Mouse (Mus musculus): ENCODE measurements around the gene Zfp866. TPM values are rescaled to one million over a fixed set of nuclear protein-coding genes. Genes with fewer than 3 reads are reported as not detected.

Gene Zfp866
- total and polyA plus RNA-seq, 3 experiments: 8.5 to 16.1 (median 15.6) TPM

DNA sequence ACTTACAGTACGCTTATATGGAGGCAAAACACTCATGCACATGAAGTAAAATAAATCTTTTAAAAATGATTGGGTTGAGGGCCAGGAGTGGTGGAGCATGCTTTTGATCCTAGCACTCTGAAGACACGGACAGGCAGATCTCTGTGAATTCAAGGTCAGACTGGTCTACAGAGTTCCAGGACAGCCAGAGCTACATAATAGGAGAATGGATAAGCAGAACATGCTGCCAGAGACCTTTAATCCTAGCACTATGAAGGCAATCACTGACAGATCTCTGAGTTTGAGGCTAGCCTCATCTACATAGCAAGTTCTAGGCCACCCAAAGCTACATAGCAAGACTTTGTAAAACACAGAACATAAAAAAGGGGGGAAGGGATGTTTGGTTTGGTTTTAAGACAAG is 18.9 kb downstream of the Zfp866 start:
- Histone ChIP-seq H3K4me1 (ENCODE audit: control insufficient read depth, insufficient read depth, low read length) (no peaks in the 10 kb centered on the region; the same call in 1 of the 2 replicates), H3K9ac (ENCODE audit: low read depth, low read length) (no peak overlapping the region), H3K4me3 (no peak overlapping the region), H3K79me2 (replicated peaks; ENCODE audit: control insufficient read depth, insufficient read depth, low read length) (peaks cover 10% of the 10 kb centered on the region), H3K27me3 (ENCODE audit: control insufficient read depth, insufficient read depth, low read length) (no peaks in the 10 kb centered on the region), H3K27ac (no peak overlapping the region), H3K36me3 (ENCODE audit: control insufficient read depth, insufficient read depth, low read length) (peaks cover 4% of the 10 kb centered on the region)
- no peak for DNase-seq
- intact Hi-C loops (cut with DNase I): loop anchor here (2.0 to 10.0 kb wide), 3 partner anchors 21 to 120 kb away; partner anchors contain the start of genes Zfp869 and Zfp964
- WGBS: 79% methylated on average over 2 of the region's 2 CpGs
- TF ChIP-seq CTCF (IDR thresholded peaks at IDR 0.05): no peak
- TF ChIP-seq POLR2A (IDR thresholded peaks at IDR 0.05; ENCODE audit: insufficient read depth, low read depth, low read length): no peak
- no peak for TF ChIP-seq EP300 (IDR thresholded peaks at IDR 0.05; ENCODE audit: insufficient read depth, low read depth, low read length)

DNA sequence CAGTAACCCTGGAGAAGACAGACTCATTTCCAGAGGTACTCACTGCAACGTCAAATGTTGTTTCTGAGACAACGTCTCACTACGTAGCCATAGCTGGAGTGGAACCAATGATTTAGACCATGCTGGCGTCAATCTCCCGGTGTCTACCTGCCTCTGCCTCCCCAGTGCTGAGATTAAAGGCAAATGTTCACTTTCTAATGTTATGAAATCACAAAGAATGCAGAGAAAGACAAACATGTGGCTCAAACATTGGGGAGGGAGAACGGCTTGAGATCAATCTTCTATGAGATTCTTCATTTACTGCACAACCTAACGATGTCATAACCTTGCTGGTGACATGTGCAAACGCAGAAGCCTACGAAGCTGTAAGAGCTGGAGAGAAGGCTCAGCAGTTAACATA is 19.8 kb downstream of the Zfp866 start:
- Histone ChIP-seq H3K27me3 (ENCODE audit: control insufficient read depth, insufficient read depth, low read length) (no peaks in the 10 kb centered on the region), H3K9ac (ENCODE audit: low read depth, low read length) (no peak overlapping the region), H3K4me3 (no peak overlapping the region), H3K79me2 (replicated peaks; ENCODE audit: control insufficient read depth, insufficient read depth, low read length) (peaks cover 10% of the 10 kb centered on the region), H3K27ac (no peak overlapping the region), H3K36me3 (ENCODE audit: control insufficient read depth, insufficient read depth, low read length) (peaks cover 9% of the 10 kb centered on the region), H3K4me1 (ENCODE audit: control insufficient read depth, insufficient read depth, low read length) (no peaks in the 10 kb centered on the region; the same call in 1 of the 2 replicates)
- TF ChIP-seq EP300 (IDR thresholded peaks at IDR 0.05; ENCODE audit: insufficient read depth, low read depth, low read length) (no peak), POLR2A (IDR thresholded peaks at IDR 0.05; ENCODE audit: insufficient read depth, low read depth, low read length) (no peak), CTCF (IDR thresholded peaks at IDR 0.05) (no peak)
- DNase-seq: no peak
- intact Hi-C loops (cut with DNase I): loop anchor here (5.0 to 10.0 kb wide), 2 partner anchors 56 to 119 kb away; partner anchors contain the start of genes Zfp869 and Zfp964
- WGBS: 86% methylated on average over 9 of the region's 9 CpGs

DNA sequence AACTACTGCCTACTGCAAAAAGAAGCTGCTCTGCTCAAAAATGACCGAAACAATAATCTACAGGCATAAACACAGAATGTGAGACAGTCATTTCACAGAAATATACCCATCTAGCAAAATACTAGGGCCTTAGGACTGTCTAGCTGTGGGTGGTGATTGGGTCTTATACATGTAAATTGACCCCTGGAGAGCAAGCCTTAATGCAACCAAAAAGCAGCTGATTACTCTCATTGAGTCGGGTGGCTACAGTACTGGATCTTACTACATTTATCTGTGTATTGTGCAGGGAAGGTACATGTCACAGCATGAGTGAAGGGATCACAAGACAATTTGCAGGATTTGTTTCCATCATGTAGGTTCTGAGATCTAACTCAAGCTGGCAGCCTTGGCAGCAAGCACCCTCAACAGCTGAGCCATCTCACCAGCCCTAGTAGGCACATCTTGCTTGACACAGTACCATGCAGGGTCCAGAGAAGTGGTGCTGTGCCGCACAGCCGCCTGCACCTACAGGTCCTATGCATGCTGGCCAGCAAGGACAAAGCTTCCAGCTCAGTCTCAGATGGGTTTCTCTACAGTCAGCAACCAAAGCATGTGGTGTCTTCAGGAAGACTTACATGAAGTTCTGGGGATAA is 29.0 kb downstream of the Zfp866 start:
- no peak for DNase-seq

DNA sequence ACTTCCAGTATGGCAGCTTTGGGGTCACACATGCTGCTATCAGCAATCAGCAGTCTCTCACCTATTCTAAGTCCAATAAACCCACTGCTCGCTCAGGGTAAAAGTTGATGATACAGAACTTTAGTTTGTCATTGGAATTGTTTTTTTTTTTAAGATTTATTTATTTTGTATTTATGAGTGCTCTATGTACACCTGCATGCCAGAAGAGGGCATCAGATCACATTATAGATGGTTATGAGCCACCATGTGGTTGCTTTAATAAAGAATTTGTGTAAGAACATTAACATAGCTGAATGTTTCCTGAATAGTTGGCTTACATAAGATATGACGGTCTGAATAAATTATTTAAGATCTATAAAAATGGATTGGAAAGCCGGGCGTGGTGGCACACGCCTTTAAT is 32.7 kb downstream of the Zfp866 start:
- Histone ChIP-seq H3K9ac (ENCODE audit: low read depth, low read length) (no peak overlapping the region), H3K4me1 (ENCODE audit: control insufficient read depth, insufficient read depth, low read length) (no peaks in the 10 kb centered on the region), H3K36me3 (ENCODE audit: control insufficient read depth, insufficient read depth, low read length) (no peaks in the 10 kb centered on the region), H3K79me2 (replicated peaks; ENCODE audit: control insufficient read depth, insufficient read depth, low read length) (no peaks in the 10 kb centered on the region), H3K27ac (no peak overlapping the region), H3K27me3 (ENCODE audit: control insufficient read depth, insufficient read depth, low read length) (no peaks in the 10 kb centered on the region), H3K4me3 (no peak overlapping the region)
- no peak for DNase-seq
- WGBS: 98% methylated on average over 5 of the region's 5 CpGs
- intact Hi-C loops (cut with DNase I): no loop called here
- TF ChIP-seq EP300 (IDR thresholded peaks at IDR 0.05; ENCODE audit: insufficient read depth, low read depth, low read length) (no peak), CTCF (IDR thresholded peaks at IDR 0.05) (0 out of 2 replicates have a peak, but pooled peaks have one; percentile 10)

More for the DNA sequence above, 29.0 kb downstream of the Zfp866 start:
- 95% methylated on average over 4 of the region's 4 CpGs for WGBS
- intact Hi-C loops (cut with DNase I): no loop called here
- no peaks in the 10 kb centered on the region for H3K4me1 ChIP-seq (ENCODE audit: control insufficient read depth, insufficient read depth, low read length)
- no peak overlapping the region for H3K4me3 ChIP-seq
- H3K79me2 ChIP-seq (replicated peaks; ENCODE audit: control insufficient read depth, insufficient read depth, low read length): no peaks in the 10 kb centered on the region; the same call in 1 of the 2 replicates
- H3K27ac ChIP-seq: no peak overlapping the region
- no peak for TF ChIP-seq EP300 (IDR thresholded peaks at IDR 0.05; ENCODE audit: insufficient read depth, low read depth, low read length)
- TF ChIP-seq CTCF (IDR thresholded peaks at IDR 0.05): no peak
- TF ChIP-seq POLR2A (IDR thresholded peaks at IDR 0.05; ENCODE audit: insufficient read depth, low read depth, low read length): no peak
- no peak overlapping the region for H3K9ac ChIP-seq (ENCODE audit: low read depth, low read length)
- no peaks in the 10 kb centered on the region for H3K27me3 ChIP-seq (ENCODE audit: control insufficient read depth, insufficient read depth, low read length)
- peaks cover 15% of the 10 kb centered on the region for H3K36me3 ChIP-seq (ENCODE audit: control insufficient read depth, insufficient read depth, low read length)

DNA sequence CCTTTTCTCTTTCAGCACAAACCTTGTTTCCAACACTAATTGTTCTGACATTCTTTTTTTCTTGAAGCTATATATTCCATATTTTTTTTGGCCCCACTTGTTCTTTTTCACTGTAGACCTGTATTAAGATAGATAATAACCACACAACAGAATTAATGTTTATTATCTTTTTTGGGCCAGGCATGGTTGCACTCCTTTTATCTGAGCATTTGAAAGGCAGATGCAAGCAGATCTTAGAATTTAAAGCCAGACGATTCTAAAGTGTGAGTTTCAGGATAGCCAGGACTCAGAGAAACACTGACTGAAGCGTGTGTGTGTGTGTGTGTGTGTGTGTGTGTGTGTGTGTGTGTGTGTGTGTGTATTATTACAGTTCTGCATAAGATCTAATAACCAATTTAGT is 38.5 kb downstream of the Zfp866 start:
- no peak overlapping the region for H3K9ac ChIP-seq (ENCODE audit: low read depth, low read length)
- peaks cover 3% of the 10 kb centered on the region for H3K4me1 ChIP-seq (ENCODE audit: control insufficient read depth, insufficient read depth, low read length)
- no peak overlapping the region for H3K27ac ChIP-seq
- WGBS: 82% methylated on average over 2 of the region's 2 CpGs
- H3K27me3 ChIP-seq (ENCODE audit: control insufficient read depth, insufficient read depth, low read length): no peaks in the 10 kb centered on the region
- DNase-seq: no peak
- no peak overlapping the region for H3K4me3 ChIP-seq
- intact Hi-C loops (cut with DNase I): no loop called here
- H3K36me3 ChIP-seq (ENCODE audit: control insufficient read depth, insufficient read depth, low read length): no peaks in the 10 kb centered on the region
- TF ChIP-seq POLR2A (IDR thresholded peaks at IDR 0.05; ENCODE audit: insufficient read depth, low read depth, low read length) (no peak), EP300 (IDR thresholded peaks at IDR 0.05; ENCODE audit: insufficient read depth, low read depth, low read length) (no peak), CTCF (IDR thresholded peaks at IDR 0.05) (no peak)
- H3K79me2 ChIP-seq (replicated peaks; ENCODE audit: control insufficient read depth, insufficient read depth, low read length): no peaks in the 10 kb centered on the region

Data from heart, adult 2 months (tissue).